Mouse (Mus musculus) MEL (cell line): Measurements from ENCODE around the gene Ttc9. TPM values are rescaled to one million over a fixed set of nuclear protein-coding genes. Genes with fewer than 3 reads are reported as not detected.

Experiments
- DNase-seq: peaks from one replicate; pipeline ENCODE4 v3.0.0; 2011; ENCODE audit warnings: low read depth, low spot score
- H3K27ac ChIP-seq: 2 replicates; pipeline ENCODE4 v1.5.1; 2012; ENCODE audit warnings: low read depth, mild to moderate bottlenecking, control low read depth, low read length, moderate library complexity; ENCODE audit not compliant: control insufficient read depth
- H3K27me3 ChIP-seq, 2 experiments: fragments of 150-350 bp in 1 of 2; sonication (generic) in 1 of 2; 2 replicates each; pipeline ENCODE4 v1.6.1; 2012; ENCODE audit warnings: low read length in 2 of 2, mild to moderate bottlenecking in 2 of 2, improper control_type of control experiment in 1 of 2, moderate library complexity in 1 of 2; ENCODE audit not compliant: insufficient read depth in 2 of 2, control insufficient read depth in 1 of 2
- H3K36me3 ChIP-seq, 2 experiments: 2 replicates each; pipeline ENCODE4 v1.6.1; 2012 to 2014; ENCODE audit warnings: low read length in 2 of 2, improper control_type of control experiment in 1 of 2, inconsistent platforms in 1 of 2, mild to moderate bottlenecking in 1 of 2; ENCODE audit not compliant: insufficient read depth in 2 of 2, control insufficient read depth in 1 of 2
- H3K4me1 ChIP-seq, 2 experiments: fragments of 150-350 bp in 1 of 2; sonication (generic) in 1 of 2; 2 replicates each; pipeline ENCODE4 v1.6.1; 2012; ENCODE audit warnings: low read length in 2 of 2, improper control_type of control experiment in 1 of 2, mild to moderate bottlenecking in 1 of 2; ENCODE audit not compliant: insufficient read depth in 2 of 2, control insufficient read depth in 1 of 2
- H3K4me3 ChIP-seq, 2 experiments: fragments of 150-350 bp in 1 of 2; sonication (generic) in 1 of 2; 2 replicates each; pipeline ENCODE4 v1.5.1; 2012; ENCODE audit warnings: low read depth in 2 of 2, low read length in 2 of 2, mild to moderate bottlenecking in 2 of 2, moderate library complexity in 2 of 2, control low read depth in 1 of 2, improper control_type of control experiment in 1 of 2; ENCODE audit not compliant: control insufficient read depth in 1 of 2, insufficient read depth in 1 of 2
- H3K79me2 ChIP-seq: 2 replicates; pipeline ENCODE4 v1.6.1; 2012; ENCODE audit warnings: mild to moderate bottlenecking, low read length, moderate library complexity; ENCODE audit not compliant: control insufficient read depth, poor library complexity, insufficient read depth
- H3K9ac ChIP-seq: 2 replicates; pipeline ENCODE4 v1.6.1; 2012; ENCODE audit warnings: low read depth, mild to moderate bottlenecking, control low read depth, low read length, moderate library complexity; ENCODE audit not compliant: control insufficient read depth, poor library complexity, severe bottlenecking
- H3K9me3 ChIP-seq: fragments of 150-350 bp; sonication (generic); replicated peaks from 2 replicates; pipeline ENCODE4 v1.6.1; 2012; ENCODE audit warnings: mild to moderate bottlenecking, low read length, improper control_type of control experiment, moderate library complexity; ENCODE audit not compliant: insufficient read depth
- BHLHE40 ChIP-seq: IDR thresholded peaks from 2 replicates; pipeline ENCODE4 v1.6.1; 2012; ENCODE audit warnings: low read depth, mild to moderate bottlenecking, inconsistent platforms, low read length, improper control_type of control experiment, borderline replicate concordance
- CHD1 ChIP-seq: IDR thresholded peaks from 2 replicates; pipeline ENCODE4 v1.6.1; 2012; ENCODE audit warnings: low read depth, mild to moderate bottlenecking, inconsistent platforms, low read length, improper control_type of control experiment
- CTCF ChIP-seq, 3 experiments: IDR thresholded peaks in 2 of 3; conservative IDR thresholded peaks in 1 of 3; 2 replicates each; pipeline ENCODE4 v1.5.1; 2011 to 2012; ENCODE audit warnings: low read length in 3 of 3, low read depth in 2 of 3, mild to moderate bottlenecking in 2 of 3, improper control_type of control experiment in 1 of 3, inconsistent platforms in 1 of 3, mixed read lengths in 1 of 3, moderate library complexity in 1 of 3; ENCODE audit not compliant: control insufficient read depth in 1 of 3, insufficient read depth in 1 of 3, poor library complexity in 1 of 3, severe bottlenecking in 1 of 3
- E2F4 ChIP-seq: IDR thresholded peaks from 2 replicates; pipeline ENCODE4 v1.6.1; 2011; ENCODE audit warnings: low read depth, low read length, improper control_type of control experiment, borderline replicate concordance
- ELF1 ChIP-seq: IDR thresholded peaks from 2 replicates; pipeline ENCODE4 v1.6.1; 2014; ENCODE audit warnings: low read depth, mild to moderate bottlenecking, inconsistent platforms, low read length, improper control_type of control experiment, moderate library complexity
- EP300 ChIP-seq, 2 experiments: IDR thresholded peaks; 2 replicates each; pipeline ENCODE4 v1.6.1; 2011; ENCODE audit warnings: improper control_type of control experiment in 2 of 2, low read length in 2 of 2, low read depth in 1 of 2, mild to moderate bottlenecking in 1 of 2
- ETS1 ChIP-seq: IDR thresholded peaks from 2 replicates; pipeline ENCODE4 v1.6.1; 2012; ENCODE audit warnings: low read depth, mild to moderate bottlenecking, inconsistent platforms, low read length, improper control_type of control experiment, moderate library complexity
- HCFC1 ChIP-seq: IDR thresholded peaks from 2 replicates; pipeline ENCODE4 v1.6.1; 2012; ENCODE audit warnings: low read depth, mild to moderate bottlenecking, inconsistent platforms, low read length, improper control_type of control experiment, moderate library complexity
- KAT2A ChIP-seq: conservative IDR thresholded peaks from 2 replicates; pipeline ENCODE4 v1.6.1; 2012; ENCODE audit warnings: low read depth, low read length, improper control_type of control experiment, inconsistent platforms
- MAFK ChIP-seq: IDR thresholded peaks from 2 replicates; pipeline ENCODE4 v1.6.1; 2011; ENCODE audit warnings: low read depth, mild to moderate bottlenecking, low read length, improper control_type of control experiment, borderline replicate concordance
- MAX ChIP-seq: IDR thresholded peaks from 2 replicates; pipeline ENCODE4 v1.6.1; 2011; ENCODE audit warnings: low read length, improper control_type of control experiment
- MAZ ChIP-seq: IDR thresholded peaks from 2 replicates; pipeline ENCODE4 v1.6.1; 2012; ENCODE audit warnings: low read depth, mild to moderate bottlenecking, inconsistent platforms, low read length, improper control_type of control experiment
- MYC ChIP-seq: IDR thresholded peaks from 2 replicates; pipeline ENCODE4 v1.6.1; 2011; ENCODE audit warnings: low read depth, mild to moderate bottlenecking, low read length, improper control_type of control experiment, moderate library complexity
- POLR2A ChIP-seq, 2 experiments: IDR thresholded peaks; 2 replicates each; pipeline ENCODE4 v1.6.1; 2011 to 2012; ENCODE audit warnings: low read length in 2 of 2, mild to moderate bottlenecking in 2 of 2, control low read depth in 1 of 2, improper control_type of control experiment in 1 of 2, low read depth in 1 of 2, moderate library complexity in 1 of 2; ENCODE audit not compliant: control insufficient read depth in 1 of 2, insufficient read depth in 1 of 2, poor library complexity in 1 of 2
- POLR2AphosphoS2 ChIP-seq: IDR thresholded peaks from 2 replicates; pipeline ENCODE4 v1.6.1; 2011; ENCODE audit warnings: low read length, improper control_type of control experiment
- SIN3A ChIP-seq: IDR thresholded peaks from 2 replicates; pipeline ENCODE4 v1.6.1; 2012; ENCODE audit warnings: low read length, improper control_type of control experiment, inconsistent platforms
- TAL1 ChIP-seq: IDR thresholded peaks from 2 replicates; pipeline ENCODE4 v1.6.1; 2012; ENCODE audit warnings: mild to moderate bottlenecking, inconsistent platforms, low read length, moderate library complexity, mixed read lengths
- TCF12 ChIP-seq: IDR thresholded peaks from 2 replicates; pipeline ENCODE4 v1.6.1; 2014; ENCODE audit warnings: low read depth, mild to moderate bottlenecking, inconsistent platforms, low read length, improper control_type of control experiment, moderate library complexity
- USF1 ChIP-seq: IDR thresholded peaks from 2 replicates; pipeline ENCODE4 v1.6.1; 2014; ENCODE audit warnings: low read depth, mild to moderate bottlenecking, inconsistent platforms, low read length, improper control_type of control experiment, moderate library complexity
- USF2 ChIP-seq, 2 experiments: IDR thresholded peaks; 2 replicates each; pipeline ENCODE4 v1.6.1; 2011 to 2012; ENCODE audit warnings: improper control_type of control experiment in 2 of 2, low read length in 2 of 2, borderline replicate concordance in 1 of 2, inconsistent platforms in 1 of 2, low read depth in 1 of 2, mild to moderate bottlenecking in 1 of 2; ENCODE audit not compliant: insufficient read depth in 1 of 2
- ZMIZ1 ChIP-seq: IDR thresholded peaks from 2 replicates; pipeline ENCODE4 v1.6.1; 2012; ENCODE audit warnings: low read depth, mild to moderate bottlenecking, inconsistent platforms, low read length, improper control_type of control experiment, moderate library complexity
- ZNF384 ChIP-seq: IDR thresholded peaks from 2 replicates; pipeline ENCODE4 v1.6.1; 2012; ENCODE audit warnings: low read depth, mild to moderate bottlenecking, inconsistent platforms, low read length, improper control_type of control experiment
- polyA plus RNA-seq, 2 experiments: library from polyadenylated mRNA; stranded (reverse) in 1 of 2; unstranded in 1 of 2; fragments of >175 nt in 1 of 2; fragments of >200 nt in 1 of 2; gene quantifications; 2 replicates each; pipeline versions ENCODE4 v1.2.1 to v1.2.4; 2012; ENCODE audit warnings: low replicate concordance in 2 of 2, low read depth in 1 of 2; ENCODE audit not compliant: insufficient read length in 2 of 2, insufficient read depth in 1 of 2, missing spikeins in 1 of 2
- total RNA-seq: library from RNA; depleted of rRNA; stranded (reverse); fragments of 300-350 nt; gene quantifications from 2 replicates; pipeline ENCODE4 v1.2.3, GENCODE M21; 2012

The Ttc9 gene
- total and polyA plus RNA-seq, 3 experiments, result not detected

- TF ChIP-seq TCF12 (no peak), ETS1 (no peak), CHD1 (no peak), KAT2A (no peak), EP300 (IDR thresholded peaks at IDR 0.05; ENCODE audit: low read depth in 1 of 2, low read length in 2 of 2) (no peak), MAZ (no peak), ZNF384 (no peak), POLR2AphosphoS2 (no peak), ZMIZ1 (no peak), MAX (no peak), HCFC1 (no peak)
- H3K27me3 ChIP-seq, result peaks cover 1 to 2% of the 10 kb centered on the region in 2 experiments; a peak in 2 of 4 replicates
- no peak overlapping the region for H3K27ac ChIP-seq
- H3K4me1 ChIP-seq, result no peaks in the 10 kb centered on the region
- no peaks in the 10 kb centered on the region for H3K9me3 ChIP-seq
- H3K79me2 ChIP-seq, result no peaks in the 10 kb centered on the region
- H3K9ac ChIP-seq, result no peak overlapping the region
- no peak for DNase-seq
- H3K4me3 ChIP-seq, result no peak overlapping the region
- no peaks in the 10 kb centered on the region for H3K36me3 ChIP-seq
Observed at GRCm38 (mm10) chr12:81679807-81680529, 48.9 kb downstream of the Ttc9 start.

GRCm38 (mm10) chr12:81683395-81683794, 52.3 kb downstream of the Ttc9 start:
- TF ChIP-seq SIN3A (no peak), E2F4 (no peak), TAL1 (no peak), ETS1 (no peak), CTCF (IDR thresholded peaks at IDR 0.05 in 2 of 3, conservative IDR thresholded peaks at IDR 0.05 in 1 of 3; ENCODE audit: control insufficient read depth in 1 of 3, insufficient read depth in 1 of 3, low read depth in 2 of 3, low read length in 3 of 3, poor library complexity in 1 of 3, severe bottlenecking in 1 of 3) (no peak), POLR2A (IDR thresholded peaks at IDR 0.05; ENCODE audit: control insufficient read depth in 1 of 2, insufficient read depth in 1 of 2, low read depth in 1 of 2, low read length in 2 of 2, poor library complexity in 1 of 2) (no peak), ZNF384 (no peak), EP300 (IDR thresholded peaks at IDR 0.05; ENCODE audit: low read depth in 1 of 2, low read length in 2 of 2) (no peak), HCFC1 (no peak), KAT2A (no peak), ELF1 (no peak), MYC (no peak), MAFK (no peak), USF1 (no peak), USF2 (IDR thresholded peaks at IDR 0.05; ENCODE audit: borderline replicate concordance in 1 of 2, insufficient read depth in 1 of 2, low read depth in 1 of 2, low read length in 2 of 2) (no peak), BHLHE40 (no peak)
- TF ChIP-seq, all 39 proteins: peak for 0
- H3K79me2 ChIP-seq, result no peaks in the 10 kb centered on the region
- H3K9ac ChIP-seq, result no peak overlapping the region
- no peaks in the 10 kb centered on the region for H3K4me1 ChIP-seq
- no peaks in the 10 kb centered on the region for H3K9me3 ChIP-seq
- no peak overlapping the region for H3K4me3 ChIP-seq
- no peak for DNase-seq
- no peak overlapping the region for H3K27ac ChIP-seq
- H3K27me3 ChIP-seq, result peaks cover 0 to 1% of the 10 kb centered on the region in 2 experiments; a peak in 1 of 4 replicates
- no peaks in the 10 kb centered on the region for H3K36me3 ChIP-seq
